15 mouse cellular contexts compared by ENCODE assay signal in the genomic region with DNA sequence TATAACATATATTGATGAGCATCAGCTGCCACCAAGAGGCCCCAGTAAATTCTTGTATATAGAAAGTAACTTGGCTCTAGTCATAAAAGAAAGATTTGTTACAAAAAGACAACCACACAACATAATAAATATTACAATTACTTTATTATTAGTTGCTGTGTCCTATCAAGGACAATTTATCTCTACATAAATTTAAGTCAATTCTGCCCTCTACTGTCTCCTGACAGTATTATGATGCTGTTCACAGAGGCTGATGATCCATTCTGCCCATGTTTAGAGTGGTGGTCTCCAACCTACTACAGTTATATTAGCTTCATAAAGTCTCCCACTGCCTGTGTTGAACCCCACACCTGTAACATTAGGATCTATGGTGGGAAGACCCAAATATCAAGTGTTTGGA. TPM values are rescaled to one million over a fixed set of nuclear protein-coding genes. Genes with fewer than 3 reads are reported as not detected.
A peak's percentile ranks its signal among the peaks of the same experiment; 100 is the strongest.
DNase-seq lines count a peak whose midpoint lies in the region; ATAC-seq and TF ChIP-seq lines count a peak whose summit lies in the region.
"Had no signal": no experiment of that assay in that cellular context is flagged by ENCODE, and none has a peak within 500 bp of the region (broad histone marks: within the 10 kb centered on the region; RNA-seq: fewer than 3 reads in every experiment).

No protein-coding gene starts in this region.

- no peak overlapping the region for H3K4me3 ChIP-seq in layer of hippocampus, adult 2 months
- H3K4me3 ChIP-seq: heart, embryonic 10.5 days; hindbrain, embryonic 10.5 days; midbrain, embryonic 12.5 days; neural tube, embryonic 15.5 days had no signal

- peak; percentile 83 for TF ChIP-seq CTCF in layer of hippocampus, adult 2 months (conservative IDR thresholded peaks at IDR 0.05)
- no peak for TF ChIP-seq CTCF in brain, embryonic 14.5 days (IDR thresholded peaks at IDR 0.05; ENCODE audit: borderline replicate concordance, extremely low read depth, insufficient read depth, insufficient read length)

- no peak for ATAC-seq in inflammation-experienced regulatory T-cells, adult 6 months

- peak; percentile 22 for DNase-seq in embryo, embryonic 11 days
- DNase-seq in embryo, embryonic 10 days (ENCODE audit: low spot score), result no peak
- no peak for DNase-seq in layer of hippocampus, adult 2 months (ENCODE audit: low spot score in 2 of 2)
- DNase-seq in layer of hippocampus, adult 9-10 months (ENCODE audit: low spot score), result no peak
- peak; percentile 11 for DNase-seq in 3T3-L1 (ENCODE audit: low read depth, low spot score)
- peak; percentile 51 for DNase-seq in brain, embryonic 14.5 days (ENCODE audit: low read depth)
- no peak for DNase-seq in adrenal gland, adult 18-20 months (ENCODE audit: low spot score in 2 of 2)
- DNase-seq: adrenal gland, postnatal 10 days; lung, adult 2 months; right cerebral cortex, postnatal 25 days had no signal

- H3K27ac ChIP-seq in layer of hippocampus, adult 2 months, result no peak overlapping the region
- H3K27ac ChIP-seq: heart, embryonic 10.5 days; hindbrain, embryonic 10.5 days; midbrain, embryonic 12.5 days; neural tube, embryonic 15.5 days had no signal

- no peak for TF ChIP-seq POLR2A in brain, embryonic 14.5 days (IDR thresholded peaks at IDR 0.05; ENCODE audit: borderline replicate concordance, extremely low read depth, insufficient read depth, insufficient read length, poor library complexity, severe bottlenecking)

RNA-seq across cellular contexts. Expression of gene Sptb, which starts 10.2 kb away (rescaled TPM):
- total RNA-seq in layer of hippocampus, adult 2 months (2021), result 100 to 1,000 TPM; 134 TPM
- 1.8 and 8.4 TPM in 2 replicates for polyA plus RNA-seq in brain, embryonic 14.5 days (2012; rRNA removed)
- 1 to 10 TPM in 1 of 3 experiments, under 1 TPM in 2; 0.10 to 1.1 (median 0.95) TPM for polyA plus RNA-seq in inflammation-experienced regulatory T-cells, adult 6 months (2017; shearing (Covaris generic))
- 10 to 100 TPM in 1 of 2 experiments, 1 to 10 TPM in 1; 9.8 to 51.4 TPM for total RNA-seq in adrenal gland, adult 18-20 months (2021)

RNA-seq across cellular contexts. Expression of gene Churc1, which starts 44.8 kb away (rescaled TPM):
- 10 to 100 TPM; 36.5 to 37.3 TPM for total RNA-seq in layer of hippocampus, adult 2 months (2021)
- polyA plus RNA-seq in brain, embryonic 14.5 days (2012; rRNA removed), result 61.9 and 63.6 TPM in 2 replicates
- polyA plus RNA-seq in inflammation-experienced regulatory T-cells, adult 6 months (2017; shearing (Covaris generic)), result 100 to 1,000 TPM; 126 to 167 (median 138) TPM
- 10 to 100 TPM; 74.5 to 78.6 TPM for total RNA-seq in adrenal gland, adult 18-20 months (2021)

RNA-seq across cellular contexts. Expression of gene Fntb, which starts 44.8 kb away (rescaled TPM):
- total RNA-seq in layer of hippocampus, adult 2 months (2021), result 10 to 100 TPM; 24.8 to 26.2 TPM
- 40.0 and 41.1 TPM in 2 replicates for polyA plus RNA-seq in brain, embryonic 14.5 days (2012; rRNA removed)
- 10 to 100 TPM; 10.6 to 28.4 (median 16.2) TPM for polyA plus RNA-seq in inflammation-experienced regulatory T-cells, adult 6 months (2017; shearing (Covaris generic))
- 10 to 100 TPM; 12.8 to 14.9 TPM for total RNA-seq in adrenal gland, adult 18-20 months (2021)

Comparison
In these comparisons a context has a peak if more than half of its experiments do, and no peak if none do; other contexts are left out.
1. DNase-seq: peak in embryo, embryonic 11 days (single experiment), 3T3-L1 (single experiment) and brain, embryonic 14.5 days (single experiment); none in embryo, embryonic 10 days (single experiment), layer of hippocampus, adult 2 months (0 of 2), layer of hippocampus, adult 9-10 months (single experiment) and adrenal gland, adult 18-20 months (0 of 2).